ENCODE assay signal across 10 mouse cellular contexts in genomic region chr9:62469696-62470095, GRCm38 (mm10).
DNase-seq lines count a peak whose midpoint lies in the region; ATAC-seq and TF ChIP-seq lines count a peak whose summit lies in the region.
"Had no signal": no experiment of that assay in that cellular context is flagged by ENCODE, and none has a peak within 500 bp of the region (broad histone marks: within the 10 kb centered on the region; RNA-seq: fewer than 3 reads in every experiment).

No protein-coding gene starts in this region.

- no peaks in the 10 kb centered on the region for H3K9me3 ChIP-seq in E14TG2a.4 (ENCODE audit: low read length)
- H3K9me3 ChIP-seq in forebrain, embryonic 15.5 days, result no peaks in the 10 kb centered on the region
- H3K9me3 ChIP-seq in midbrain, embryonic 12.5 days, result no peaks in the 10 kb centered on the region
- H3K9me3 ChIP-seq: embryonic facial prominence, embryonic 12.5 days; liver, embryonic 15.5 days had no signal

- no peak overlapping the region for H3K9ac ChIP-seq in forebrain, embryonic 15.5 days (replicated peaks)
- no peak overlapping the region for H3K9ac ChIP-seq in midbrain, embryonic 12.5 days (replicated peaks)
- H3K9ac ChIP-seq: embryonic facial prominence, embryonic 12.5 days; liver, embryonic 15.5 days had no signal

- no peak overlapping the region for H3K4me2 ChIP-seq in forebrain, embryonic 15.5 days (replicated peaks)
- H3K4me2 ChIP-seq in midbrain, embryonic 12.5 days (replicated peaks), result no peak overlapping the region
- H3K4me2 ChIP-seq: embryonic facial prominence, embryonic 12.5 days; liver, embryonic 15.5 days had no signal

- no peak for ATAC-seq in forebrain, embryonic 15.5 days (replicated peaks)
- ATAC-seq in midbrain, embryonic 12.5 days (ENCODE audit: low FRiP score, low read depth), result no peak
- no peak for ATAC-seq in monocyte, adult 5-6 weeks (replicated peaks; ENCODE audit: insufficient number of reproducible peaks, low FRiP score, low TSS enrichment, poor library complexity, severe bottlenecking)

- TF ChIP-seq CTCF in E14TG2a.4 (conservative IDR thresholded peaks at IDR 0.05; ENCODE audit: low read length), result no peak

- H3K27me3 ChIP-seq in E14TG2a.4 (ENCODE audit: insufficient read depth, low read length), result no peaks in the 10 kb centered on the region; the same call in 1 of the 2 replicates
- no peaks in the 10 kb centered on the region for H3K27me3 ChIP-seq in forebrain, embryonic 15.5 days
- H3K27me3 ChIP-seq in midbrain, embryonic 12.5 days, result no peaks in the 10 kb centered on the region
- H3K27me3 ChIP-seq: embryonic facial prominence, embryonic 12.5 days; liver, embryonic 15.5 days had no signal

- WGBS in forebrain, embryonic 15.5 days, result 55% methylated on average over 10 of the region's 10 CpGs
- 74% methylated on average over 10 of the region's 10 CpGs for WGBS in midbrain, embryonic 12.5 days

- peaks cover 63% of the 10 kb centered on the region for H3K4me1 ChIP-seq in E14TG2a.4 (replicated peaks; ENCODE audit: low read depth, low read length)
- H3K4me1 ChIP-seq in forebrain, embryonic 15.5 days, result peaks cover 51% of the 10 kb centered on the region
- H3K4me1 ChIP-seq in midbrain, embryonic 12.5 days, result peaks cover 35% of the 10 kb centered on the region
- H3K4me1 ChIP-seq: liver, embryonic 15.5 days had no signal

- peak; percentile 78 for DNase-seq in cerebellum, adult 9-11 months
- no peak for DNase-seq in adrenal gland, postnatal 10 days
- DNase-seq in frontal cortex, postnatal 10 days (ENCODE audit: low spot score in 2 of 2), result no peak

- H3K36me3 ChIP-seq in E14TG2a.4 (ENCODE audit: insufficient read depth, low read length), result no peaks in the 10 kb centered on the region
- no peaks in the 10 kb centered on the region for H3K36me3 ChIP-seq in forebrain, embryonic 15.5 days
- no peaks in the 10 kb centered on the region for H3K36me3 ChIP-seq in midbrain, embryonic 12.5 days
- H3K36me3 ChIP-seq: embryonic facial prominence, embryonic 12.5 days; liver, embryonic 15.5 days had no signal

- peak overlapping the region; percentile 29 for H3K4me3 ChIP-seq in E14TG2a.4 (replicated peaks; ENCODE audit: low read length)
- H3K4me3 ChIP-seq in forebrain, embryonic 15.5 days, result no peak overlapping the region
- no peak overlapping the region for H3K4me3 ChIP-seq in midbrain, embryonic 12.5 days
- H3K4me3 ChIP-seq: embryonic facial prominence, embryonic 12.5 days; liver, embryonic 15.5 days had no signal

- peak overlapping the region; percentile 65 for H3K27ac ChIP-seq in forebrain, embryonic 15.5 days (replicated peaks)
- H3K27ac ChIP-seq in midbrain, embryonic 12.5 days (replicated peaks), result peak overlapping the region; percentile 60; the same call in 1 of the 2 replicates
- H3K27ac ChIP-seq: embryonic facial prominence, embryonic 12.5 days; liver, embryonic 15.5 days; macrophage had no signal
